Mouse (Mus musculus): Measurements from ENCODE around the gene Olfr490.

Gene Olfr490

DNA sequence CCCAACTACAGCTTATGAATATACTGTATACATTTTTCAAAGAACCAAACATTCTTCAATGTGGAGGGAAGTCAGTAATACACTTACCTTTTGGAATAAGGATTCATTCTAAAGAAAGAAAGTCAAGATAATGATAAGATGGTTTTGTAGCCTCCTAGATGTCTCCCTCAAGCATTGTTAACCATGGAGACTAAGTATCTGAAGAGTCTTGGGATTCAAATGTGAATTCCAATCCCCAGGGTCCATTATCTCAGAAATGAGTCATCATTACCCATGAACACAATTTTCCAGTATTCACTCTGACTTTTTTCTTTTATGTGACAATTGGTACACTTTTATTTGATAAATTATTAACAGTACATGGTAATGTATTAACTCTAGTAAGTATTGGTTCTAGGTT, at the start of gene Olfr490:
Gene Olfr490, minus strand, starts transcription at position 101 of the 400 bp plus-strand sequence.
- no peak for DNase-seq (ENCODE audit: low read depth in 2 of 2, low spot score in 2 of 2)

DNA sequence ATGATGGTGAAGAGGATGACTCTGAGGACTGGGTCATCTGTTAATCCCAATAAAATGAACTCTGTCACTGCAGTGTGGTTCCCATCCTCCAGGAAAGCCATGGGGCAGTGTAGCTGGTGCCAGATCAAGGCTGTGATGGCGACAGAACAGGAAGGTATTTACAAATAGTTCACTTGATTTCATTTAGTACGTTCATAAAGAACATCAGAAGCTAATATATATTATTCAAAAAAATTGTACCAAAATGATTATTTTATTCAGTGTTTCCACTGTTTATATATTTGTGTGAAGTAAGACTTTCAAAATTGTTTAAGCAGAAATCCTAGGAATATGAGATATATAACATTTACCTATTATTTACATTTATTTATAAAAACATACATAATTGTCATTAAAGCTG, 34.8 kb upstream of the Olfr490 start, which contains the start of gene Olfr492:
Gene Olfr492, minus strand, starts transcription at position 101 of the 400 bp plus-strand sequence.
- DNase-seq (ENCODE audit: low read depth in 2 of 2, low spot score in 2 of 2), result no peak

DNA sequence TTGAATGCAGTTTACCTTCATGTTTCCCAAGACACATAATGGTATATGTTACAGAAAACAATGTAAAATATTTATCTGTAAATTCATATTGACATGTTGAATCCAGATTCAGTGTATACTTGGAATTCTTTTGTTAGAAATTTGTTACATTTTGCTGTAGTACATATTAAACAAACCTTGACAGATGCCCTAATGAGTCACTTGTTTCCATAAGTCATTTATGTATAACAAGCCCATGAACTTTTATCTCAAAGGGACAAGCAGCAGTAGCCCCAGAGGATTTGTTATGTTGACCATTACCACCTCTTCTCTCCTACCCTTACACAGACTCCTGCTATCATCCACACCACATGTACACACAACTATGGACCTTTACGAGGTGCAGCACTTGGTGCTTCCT, 24.4 kb upstream of the Olfr490 start, which contains the start of gene Olfr491:
Gene Olfr491, plus strand, starts transcription at position 301 of the 400 bp plus-strand sequence.
- DNase-seq (ENCODE audit: low read depth in 2 of 2, low spot score in 2 of 2), result no peak

DNA sequence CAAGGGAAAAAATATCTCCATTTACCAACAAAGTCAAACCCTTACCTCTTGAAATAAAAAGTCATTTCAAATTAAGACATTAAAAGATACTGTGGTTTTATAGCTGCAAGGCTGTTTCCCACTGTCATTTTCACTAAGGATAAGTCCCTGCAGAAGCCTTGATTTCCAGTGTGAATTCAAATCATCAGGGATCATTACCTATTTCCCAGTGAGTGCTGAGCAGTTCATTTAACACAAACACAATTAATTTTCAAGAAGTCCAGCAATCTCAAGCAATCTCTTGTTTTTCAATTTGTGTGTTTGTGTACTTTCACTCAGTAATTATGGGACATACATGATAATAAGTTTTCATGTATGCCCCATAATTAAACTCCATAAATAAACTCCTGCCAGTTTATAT, 30.5 kb downstream of the Olfr490 start, which contains the start of gene Olfr488:
Gene Olfr488, minus strand, starts transcription at position 101 of the 400 bp plus-strand sequence.
- no peak for DNase-seq (ENCODE audit: low read depth in 2 of 2, low spot score in 2 of 2)
